Mouse (Mus musculus) kidney, embryonic 14.5 days (tissue): Measurements from ENCODE around the gene Hist1h3e. TPM values are rescaled to one million over a fixed set of nuclear protein-coding genes. Genes with fewer than 3 reads are reported as not detected.
"Not testable (repeated sequence)": the region's sequence is repeated elsewhere in the genome, so short reads cannot be mapped to it uniquely, and the experiment has no call there.

Experiments used
- ATAC-seq: fragments of 200-750 bp; cut with Nextera tagmentation; 2 replicates; pipeline ENCODE4 v1.8.0; 2017; ENCODE audit warnings: moderate number of reproducible peaks, mild to moderate bottlenecking, moderate TSS enrichment, moderate library complexity; ENCODE audit not compliant: low FRiP score, low TSS enrichment
- H3K27ac ChIP-seq: fragments of 300-500 bp; sonication (generic); 2 replicates; pipeline ENCODE4 v1.5.1; 2014; ENCODE audit warnings: low read depth, mild to moderate bottlenecking, low read length, moderate library complexity, mixed read lengths
- H3K27me3 ChIP-seq: fragments of 300-500 bp; sonication (generic); 2 replicates; pipeline ENCODE4 v1.6.1; 2014; ENCODE audit warnings: mild to moderate bottlenecking, low read length; ENCODE audit not compliant: control insufficient read depth, insufficient read depth
- H3K36me3 ChIP-seq: fragments of 300-500 bp; sonication (generic); 2 replicates; pipeline ENCODE4 v1.6.1; 2014; ENCODE audit warnings: low read length, mixed read lengths; ENCODE audit not compliant: control insufficient read depth, insufficient read depth
- H3K4me1 ChIP-seq: fragments of 300-500 bp; sonication (generic); 2 replicates; pipeline ENCODE4 v1.6.1; 2014; ENCODE audit warnings: low read length, mixed read lengths; ENCODE audit not compliant: control insufficient read depth, insufficient read depth
- H3K4me2 ChIP-seq: fragments of 300-500 bp; sonication (generic); replicated peaks from 2 replicates; pipeline ENCODE4 v1.6.1; 2014; ENCODE audit warnings: low read depth, mild to moderate bottlenecking, low read length
- H3K4me3 ChIP-seq: fragments of 300-500 bp; sonication (generic); 2 replicates; pipeline ENCODE4 v1.5.1; 2014; ENCODE audit warnings: mild to moderate bottlenecking, low read length
- H3K9ac ChIP-seq: fragments of 300-500 bp; sonication (generic); 2 replicates; pipeline ENCODE4 v1.6.1; 2014; ENCODE audit warnings: low read depth, mild to moderate bottlenecking, low read length, moderate library complexity
- H3K9me3 ChIP-seq: fragments of 300-500 bp; sonication (generic); 2 replicates; pipeline ENCODE4 v1.6.1; 2016; ENCODE audit warnings: low read length; ENCODE audit not compliant: control insufficient read depth
- WGBS: fragments of 180-500 bp; shearing (Covaris S2); extraction: QIAGEN DNeasy Blood & Tissue Kit; methylation state at CpG from one replicate; pipeline ENCODE4 v1.1.7; 2014; 5-methylcytosine and 5-hydroxymethylcytosine counted together
- polyA plus RNA-seq: library from polyadenylated mRNA; unstranded; fragments of >200 nt; fragmentation: Nextera tagmentation; extraction: Ambion mirVana; gene quantifications from 2 replicates; pipeline ENCODE4 v1.2.1, GENCODE M21; 2014

Gene Hist1h3e
- 11.4 and 15.4 TPM in 2 replicates for polyA plus RNA-seq

DNA sequence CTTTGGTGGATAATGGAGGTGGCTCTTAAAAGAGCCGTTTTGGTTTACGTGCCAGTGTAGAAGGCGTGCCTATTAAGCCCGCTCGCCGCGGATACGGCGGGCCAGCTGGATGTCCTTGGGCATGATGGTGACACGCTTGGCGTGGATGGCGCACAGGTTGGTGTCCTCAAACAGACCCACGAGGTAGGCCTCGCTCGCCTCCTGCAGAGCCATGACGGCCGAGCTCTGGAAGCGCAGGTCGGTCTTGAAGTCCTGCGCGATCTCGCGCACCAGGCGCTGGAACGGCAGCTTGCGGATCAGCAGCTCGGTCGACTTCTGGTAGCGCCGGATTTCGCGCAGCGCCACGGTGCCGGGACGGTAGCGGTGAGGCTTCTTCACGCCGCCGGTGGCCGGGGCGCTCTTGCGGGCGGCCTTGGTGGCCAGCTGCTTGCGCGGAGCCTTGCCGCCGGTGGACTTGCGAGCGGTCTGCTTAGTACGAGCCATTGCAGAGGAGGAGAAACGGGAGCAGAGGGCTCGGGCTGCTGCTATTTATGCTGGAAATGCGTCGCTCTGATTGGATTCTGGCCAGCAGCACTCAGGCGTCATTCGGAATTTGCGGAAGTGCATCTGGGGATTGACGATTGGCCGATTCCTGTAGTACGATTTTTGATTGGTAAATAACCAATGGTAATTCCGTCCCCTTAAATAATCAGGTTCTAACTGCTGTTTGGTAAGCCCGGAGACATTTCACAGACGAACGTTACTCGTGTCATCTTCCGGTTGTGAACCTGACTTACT lies at the start of gene Hist1h3e:
Gene Hist1h3e (minus strand): TSS at position 487 of the 777 bp plus-strand sequence.
- Histone ChIP-seq H3K9ac (peak within 1 kb of the TSS; percentile 61), H3K4me2 (peak within 1 kb of the TSS; percentile 59), H3K27ac (peak within 1 kb of the TSS; percentile 99), H3K4me3 (peak within 1 kb of the TSS; percentile 36)
- H3K4me1 ChIP-seq, H3K27me3 ChIP-seq, H3K9me3 ChIP-seq, H3K36me3 ChIP-seq: not testable (repeated sequence)
- peak; percentile 97 for ATAC-seq
- WGBS, result under 1% methylated on average over 53 of the region's 67 CpGs

DNA sequence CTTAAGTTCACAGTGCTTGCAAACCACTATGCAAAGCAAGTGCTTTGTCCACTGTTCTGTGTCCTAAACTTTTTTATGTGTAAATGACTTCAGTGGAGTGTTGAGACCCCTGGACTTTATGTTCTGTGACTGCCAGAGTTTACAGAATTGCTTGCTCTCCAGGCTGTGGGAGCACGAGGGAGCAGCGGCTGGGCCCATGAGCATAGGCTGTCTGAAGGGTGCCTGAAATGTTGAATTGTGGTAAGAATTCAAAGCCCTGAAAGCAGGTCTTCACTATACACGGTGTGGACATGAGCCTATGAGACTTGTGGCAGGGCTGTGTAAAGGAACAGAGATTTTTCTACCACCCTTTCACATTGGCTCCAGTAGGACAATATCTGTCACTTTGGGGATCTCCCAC lies 49.5 kb upstream of the Hist1h3e start:
- H3K9me3 ChIP-seq, result no peaks in the 10 kb centered on the region
- H3K27me3 ChIP-seq, result no peaks in the 10 kb centered on the region
- H3K36me3 ChIP-seq, result no peaks in the 10 kb centered on the region
- peak; percentile 49; the same call in 1 of the 2 replicates for ATAC-seq
- H3K9ac ChIP-seq, result no peak overlapping the region
- no peak overlapping the region for H3K4me2 ChIP-seq
- 0 out of 2 replicates have a peak overlapping the region, but pooled peaks have one; percentile 19 for H3K27ac ChIP-seq
- H3K4me1 ChIP-seq, result no peaks in the 10 kb centered on the region
- H3K4me3 ChIP-seq, result no peak overlapping the region
- 55% methylated on average over 3 of the region's 3 CpGs for WGBS

DNA sequence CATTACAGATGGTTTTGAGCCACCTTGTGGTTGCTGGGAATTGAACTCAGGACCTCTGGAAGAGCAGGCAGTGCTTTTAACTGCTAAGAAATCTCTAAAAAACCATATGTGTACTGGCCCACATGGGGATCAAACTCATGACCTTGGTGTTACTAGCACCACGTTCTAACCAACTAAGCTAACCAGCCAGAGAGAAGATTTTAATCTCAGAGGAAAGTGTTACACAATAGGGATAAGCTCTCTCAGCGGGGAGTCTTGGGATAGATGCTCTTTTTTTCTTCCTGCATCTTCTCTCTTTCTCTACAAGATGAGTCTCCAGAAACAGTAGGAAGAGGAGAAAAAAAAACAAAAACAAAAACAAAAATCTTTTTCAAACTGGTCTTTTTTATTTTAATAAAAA lies 48.2 kb upstream of the Hist1h3e start:
- Histone ChIP-seq H3K36me3 (no peaks in the 10 kb centered on the region), H3K9me3 (no peaks in the 10 kb centered on the region), H3K4me2 (no peak overlapping the region), H3K4me3 (no peak overlapping the region), H3K27me3 (no peaks in the 10 kb centered on the region), H3K9ac (no peak overlapping the region), H3K4me1 (no peaks in the 10 kb centered on the region), H3K27ac (no peak overlapping the region)
- no peak for ATAC-seq
- 76% methylated on average over 2 of the region's 2 CpGs for WGBS

DNA sequence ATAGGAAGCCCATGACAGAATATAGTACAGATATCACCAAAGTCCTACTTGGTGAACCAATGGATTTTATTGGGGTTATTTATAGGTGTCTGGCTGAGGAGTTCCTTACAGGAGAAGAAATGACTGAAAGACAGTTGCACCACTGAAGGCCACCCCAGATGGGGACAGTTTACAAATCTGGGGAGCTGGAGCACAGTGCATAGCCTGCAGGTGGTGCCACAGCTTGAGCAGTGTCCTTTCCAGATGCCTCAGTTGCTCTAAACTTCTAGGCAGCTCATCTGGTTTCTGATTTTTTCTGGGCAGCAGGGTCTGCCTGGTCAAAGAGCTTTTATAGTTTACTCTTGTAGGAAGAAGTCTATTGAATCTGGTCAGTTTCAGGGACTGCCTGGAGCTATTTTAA lies 47.7 kb upstream of the Hist1h3e start:
- H3K27me3 ChIP-seq, result no peaks in the 10 kb centered on the region
- H3K4me1 ChIP-seq, result no peaks in the 10 kb centered on the region
- H3K9me3 ChIP-seq, result no peaks in the 10 kb centered on the region
- H3K27ac ChIP-seq, result no peak overlapping the region
- H3K9ac ChIP-seq, result no peak overlapping the region
- ATAC-seq, result no peak
- no peak overlapping the region for H3K4me3 ChIP-seq
- H3K4me2 ChIP-seq, result no peak overlapping the region
- H3K36me3 ChIP-seq, result no peaks in the 10 kb centered on the region

DNA sequence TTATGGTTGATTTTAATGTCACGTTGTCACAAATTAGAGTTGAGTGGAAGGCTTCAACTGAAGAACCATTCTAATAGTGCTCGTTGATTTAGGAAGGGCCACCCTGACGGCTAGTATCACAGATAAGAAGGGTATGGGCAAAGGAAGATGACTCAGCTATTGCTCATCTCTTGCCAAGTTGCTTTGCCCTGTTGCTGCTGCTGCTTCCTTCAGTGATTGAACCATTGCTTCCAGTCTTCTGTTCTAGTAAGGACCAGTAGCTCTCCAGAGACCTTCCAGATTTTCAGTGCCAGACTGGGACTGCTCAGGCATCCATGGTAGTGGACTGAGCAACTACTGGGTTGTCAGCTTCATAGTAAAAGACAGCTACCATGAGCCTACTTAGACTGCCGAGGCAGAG lies 47.0 kb upstream of the Hist1h3e start:
- 75% methylated on average over 4 of the region's 4 CpGs for WGBS
- Histone ChIP-seq H3K27me3 (no peaks in the 10 kb centered on the region), H3K36me3 (no peaks in the 10 kb centered on the region), H3K27ac (no peak overlapping the region), H3K4me3 (no peak overlapping the region), H3K9me3 (no peaks in the 10 kb centered on the region), H3K4me1 (no peaks in the 10 kb centered on the region), H3K4me2 (no peak overlapping the region), H3K9ac (no peak overlapping the region)
- ATAC-seq, result no peak

DNA sequence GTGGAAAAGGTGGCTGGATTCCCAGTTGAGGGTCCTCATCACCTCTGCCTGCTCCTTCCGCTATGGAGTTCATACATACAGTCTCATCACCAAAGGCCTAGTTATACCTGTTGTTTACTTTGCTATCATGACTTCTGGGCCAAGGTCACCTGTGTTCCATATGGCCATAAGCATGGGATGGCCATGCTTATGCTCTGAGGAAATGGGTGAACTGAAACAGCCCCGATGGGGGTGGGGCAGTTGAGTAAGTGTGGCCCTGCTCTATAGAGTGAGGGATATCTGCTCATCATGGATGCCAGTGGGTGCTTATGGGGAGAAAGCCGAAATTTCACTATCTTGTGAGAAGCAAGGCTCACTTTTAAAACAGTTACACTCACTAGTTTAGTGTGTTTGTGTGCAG lies 42.9 kb upstream of the Hist1h3e start:
- H3K4me2 ChIP-seq, result no peak overlapping the region
- H3K27me3 ChIP-seq, result no peaks in the 10 kb centered on the region
- no peak overlapping the region for H3K9ac ChIP-seq
- H3K4me1 ChIP-seq, result no peaks in the 10 kb centered on the region
- ATAC-seq, result 0 out of 2 replicates have a peak, but pooled peaks have one; percentile 64
- no peaks in the 10 kb centered on the region for H3K36me3 ChIP-seq
- no peaks in the 10 kb centered on the region for H3K9me3 ChIP-seq
- no peak overlapping the region for H3K27ac ChIP-seq
- H3K4me3 ChIP-seq, result no peak overlapping the region
- WGBS, result 90% methylated on average over 3 of the region's 3 CpGs

DNA sequence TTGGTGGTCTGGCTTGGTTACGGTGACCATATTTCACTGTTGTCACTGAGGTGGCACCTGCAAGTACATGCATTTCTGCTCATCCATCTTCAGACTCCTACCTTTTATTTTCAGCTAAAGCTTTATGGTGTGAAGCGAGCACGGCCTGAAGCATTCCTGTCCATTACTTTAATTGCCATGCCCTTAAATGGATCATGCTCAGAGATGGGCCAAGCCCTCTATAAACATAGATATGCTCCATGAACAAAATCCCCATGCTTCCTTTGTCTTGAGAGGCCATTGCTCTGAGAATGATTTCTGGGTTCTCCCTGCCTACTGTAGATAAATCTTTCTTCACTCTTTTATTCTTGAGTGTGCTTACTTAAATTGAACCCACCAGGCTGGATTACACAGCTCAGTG lies 42.3 kb upstream of the Hist1h3e start:
- H3K9ac ChIP-seq, result no peak overlapping the region
- ATAC-seq, result peak; percentile 83; the same call in 1 of the 2 replicates
- no peaks in the 10 kb centered on the region for H3K36me3 ChIP-seq
- H3K4me1 ChIP-seq, result no peaks in the 10 kb centered on the region
- no peak overlapping the region for H3K4me3 ChIP-seq
- H3K27ac ChIP-seq, result no peak overlapping the region
- H3K4me2 ChIP-seq, result no peak overlapping the region
- H3K9me3 ChIP-seq, result no peaks in the 10 kb centered on the region
- no peaks in the 10 kb centered on the region for H3K27me3 ChIP-seq
- 31% methylated on average over 3 of the region's 3 CpGs for WGBS

DNA sequence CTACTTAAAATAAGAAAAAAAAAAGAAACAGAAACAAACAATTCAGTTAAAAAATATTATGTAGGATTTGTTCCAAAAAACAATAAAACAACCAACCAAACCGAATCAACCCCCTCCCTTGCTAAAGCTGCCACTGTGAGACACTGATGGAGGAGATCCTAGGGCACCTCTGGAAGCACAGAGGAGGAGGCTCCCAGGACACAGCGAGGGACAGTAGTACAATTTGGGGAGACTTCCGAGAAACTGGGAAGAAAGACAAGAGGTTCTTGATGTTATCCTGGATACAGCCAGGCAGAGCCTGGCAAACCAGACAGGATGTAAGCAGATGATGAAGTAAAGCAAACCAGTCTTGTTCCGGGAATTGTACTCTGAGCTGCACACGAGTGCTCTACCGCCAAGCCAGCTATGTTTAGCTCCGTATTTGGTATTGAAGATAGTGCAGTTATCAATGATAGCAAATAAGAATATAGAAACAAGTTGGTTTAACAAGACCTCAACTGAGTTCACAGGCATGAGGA lies 41.1 kb upstream of the Hist1h3e start:
- no peak overlapping the region for H3K4me3 ChIP-seq
- no peaks in the 10 kb centered on the region for H3K27me3 ChIP-seq
- H3K27ac ChIP-seq, result no peak overlapping the region
- ATAC-seq, result no peak
- no peaks in the 10 kb centered on the region for H3K36me3 ChIP-seq
- no peak overlapping the region for H3K9ac ChIP-seq
- WGBS, result 78% methylated on average over 7 of the region's 7 CpGs
- H3K4me1 ChIP-seq, result no peaks in the 10 kb centered on the region
- H3K4me2 ChIP-seq, result no peak overlapping the region
- no peaks in the 10 kb centered on the region for H3K9me3 ChIP-seq

DNA sequence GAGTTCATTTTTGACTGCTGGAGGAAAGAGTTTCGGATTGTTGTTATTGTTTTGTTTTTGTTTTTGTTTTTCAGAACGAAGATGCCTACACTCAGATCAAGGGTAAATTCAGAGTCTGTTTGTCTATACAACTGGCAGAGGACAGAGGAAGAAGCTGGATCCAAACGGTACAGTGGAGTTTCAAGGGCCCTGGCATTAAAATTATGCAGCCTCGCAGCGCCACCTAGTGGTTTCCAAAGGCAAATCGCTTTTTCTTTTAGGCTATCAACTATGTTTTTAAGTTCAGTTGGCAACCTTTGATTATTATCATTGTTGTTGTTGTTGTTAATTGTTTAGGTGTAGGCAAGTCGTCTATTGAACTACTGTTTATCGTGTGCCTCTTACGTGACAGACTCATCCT lies 35.8 kb upstream of the Hist1h3e start:
- no peaks in the 10 kb centered on the region for H3K9me3 ChIP-seq
- H3K27me3 ChIP-seq, result no peaks in the 10 kb centered on the region
- no peak overlapping the region for H3K4me3 ChIP-seq
- H3K9ac ChIP-seq, result no peak overlapping the region
- peak; percentile 77; the same call in 1 of the 2 replicates for ATAC-seq
- no peak overlapping the region for H3K27ac ChIP-seq
- no peaks in the 10 kb centered on the region for H3K36me3 ChIP-seq
- no peaks in the 10 kb centered on the region for H3K4me1 ChIP-seq
- 8% methylated on average over 9 of the region's 9 CpGs for WGBS
- no peak overlapping the region for H3K4me2 ChIP-seq
